Mouse (Mus musculus) CH12.LX (cell line): ENCODE data around the gene Pgp. TPM values are rescaled to one million over a fixed set of nuclear protein-coding genes. Genes with fewer than 3 reads are reported as not detected.

ENCODE experiments used
- DNase-seq: peaks from one replicate; pipeline ENCODE4 v3.0.0-alpha.2; 2013; ENCODE audit errors: extremely low read depth
- H3K27ac ChIP-seq: 2 replicates; pipeline ENCODE4 v1.5.1; 2012; ENCODE audit warnings: low read depth, mild to moderate bottlenecking, control low read depth, moderate library complexity; ENCODE audit not compliant: insufficient read depth
- H3K27me3 ChIP-seq: replicated peaks from 2 replicates; pipeline ENCODE3; 2012; ENCODE audit warnings: inconsistent platforms
- H3K36me3 ChIP-seq, 2 experiments: replicated peaks in 1 of 2; 2 replicates each; pipeline versions ENCODE3 to v1.6.1; 2012; ENCODE audit warnings: inconsistent platforms in 1 of 2, low read length in 1 of 2, mild to moderate bottlenecking in 1 of 2, mixed read lengths in 1 of 2, moderate library complexity in 1 of 2; ENCODE audit not compliant: control insufficient read depth in 1 of 2, insufficient read depth in 1 of 2
- H3K4me1 ChIP-seq, 2 experiments: 2 replicates each; pipeline ENCODE4 v1.6.1; 2012; ENCODE audit warnings: inconsistent platforms in 1 of 2, moderate library complexity in 1 of 2; ENCODE audit not compliant: insufficient read depth in 2 of 2, control insufficient read depth in 1 of 2
- H3K4me2 ChIP-seq: 2 replicates; pipeline ENCODE4 v1.6.1; 2012; ENCODE audit warnings: low read depth, mild to moderate bottlenecking, control low read depth; ENCODE audit not compliant: poor library complexity, insufficient read depth, severe bottlenecking
- H3K4me3 ChIP-seq, 3 experiments: fragments of 150-350 bp in 1 of 3; sonication (generic) in 1 of 3; replicated peaks in 1 of 3; 2 replicates each; pipeline versions ENCODE3 to v1.5.1; 2011 to 2012; ENCODE audit warnings: low read depth in 2 of 3, low read length in 2 of 3, mild to moderate bottlenecking in 2 of 3, moderate library complexity in 2 of 3, control low read depth in 1 of 3, improper control_type of control experiment in 1 of 3, inconsistent platforms in 1 of 3, mixed read lengths in 1 of 3; ENCODE audit not compliant: poor library complexity in 1 of 3
- H3K79me2 ChIP-seq: replicated peaks from 2 replicates; pipeline ENCODE4 v1.6.1; 2012; ENCODE audit warnings: mild to moderate bottlenecking, moderate library complexity; ENCODE audit not compliant: control insufficient read depth, poor library complexity, insufficient read depth, severe bottlenecking; ENCODE audit errors: extremely low read depth
- H3K9ac ChIP-seq: 2 replicates; pipeline ENCODE4 v1.6.1; 2012; ENCODE audit warnings: low read depth, mild to moderate bottlenecking, control low read depth, moderate library complexity; ENCODE audit not compliant: insufficient read depth
- H3K9me3 ChIP-seq: replicated peaks from 2 replicates; pipeline ENCODE3; 2012; ENCODE audit warnings: low read length, inconsistent platforms, mixed read lengths
- EP300 ChIP-seq: IDR thresholded peaks from 2 replicates; pipeline ENCODE4 v1.6.1; 2011; ENCODE audit warnings: low read length, improper control_type of control experiment
- GABPA ChIP-seq: IDR thresholded peaks from 2 replicates; pipeline ENCODE4 v1.6.1; 2012; ENCODE audit warnings: low read depth, low read length, improper control_type of control experiment, inconsistent platforms; ENCODE audit not compliant: insufficient replicate concordance
- HCFC1 ChIP-seq: IDR thresholded peaks from 2 replicates; pipeline ENCODE4 v1.6.1; 2012; ENCODE audit warnings: low read depth, mild to moderate bottlenecking, inconsistent platforms, low read length, improper control_type of control experiment
- JUN ChIP-seq: IDR thresholded peaks from 2 replicates; pipeline ENCODE4 v1.6.1; 2011; ENCODE audit warnings: low read depth, mild to moderate bottlenecking, low read length, improper control_type of control experiment, moderate library complexity; ENCODE audit not compliant: insufficient read depth
- JUND ChIP-seq: conservative IDR thresholded peaks from 2 replicates; pipeline ENCODE4 v1.6.1; 2011; ENCODE audit warnings: low read depth, low read length, improper control_type of control experiment
- MAX ChIP-seq: IDR thresholded peaks from 2 replicates; pipeline ENCODE4 v1.6.1; 2011; ENCODE audit warnings: low read length, improper control_type of control experiment
- MAZ ChIP-seq: IDR thresholded peaks from 2 replicates; pipeline ENCODE4 v1.6.1; 2012; ENCODE audit warnings: low read depth, mild to moderate bottlenecking, inconsistent platforms, low read length, improper control_type of control experiment, moderate library complexity
- MEF2A ChIP-seq: IDR thresholded peaks from 2 replicates; pipeline ENCODE4 v1.6.1; 2014; ENCODE audit warnings: low read depth, mild to moderate bottlenecking, inconsistent platforms, low read length, improper control_type of control experiment, borderline replicate concordance
- MYC ChIP-seq: IDR thresholded peaks from 2 replicates; pipeline ENCODE4 v1.6.1; 2011; ENCODE audit warnings: low read depth, mild to moderate bottlenecking, improper control_type of control experiment, low read length
- NRF1 ChIP-seq: IDR thresholded peaks from 2 replicates; pipeline ENCODE4 v1.6.1; 2014; ENCODE audit warnings: low read depth, mild to moderate bottlenecking, inconsistent platforms, low read length, improper control_type of control experiment, moderate library complexity
- POLR2A ChIP-seq: IDR thresholded peaks from 2 replicates; pipeline ENCODE4 v1.6.1; 2011; ENCODE audit warnings: low read depth, mild to moderate bottlenecking, improper control_type of control experiment, low read length
- RAD21 ChIP-seq: IDR thresholded peaks from 2 replicates; pipeline ENCODE4 v1.6.1; 2011; ENCODE audit warnings: low read depth, mild to moderate bottlenecking, low read length, improper control_type of control experiment, moderate library complexity
- TBP ChIP-seq: conservative IDR thresholded peaks from 2 replicates; pipeline ENCODE4 v1.6.1; 2011; ENCODE audit warnings: low read depth, low read length, improper control_type of control experiment
- TCF12 ChIP-seq: IDR thresholded peaks from 2 replicates; pipeline ENCODE4 v1.6.1; 2014; ENCODE audit warnings: low read depth, mild to moderate bottlenecking, inconsistent platforms, low read length, improper control_type of control experiment
- UBTF ChIP-seq: IDR thresholded peaks from 2 replicates; pipeline ENCODE4 v1.6.1; 2012; ENCODE audit warnings: low read depth, mild to moderate bottlenecking, inconsistent platforms, low read length, improper control_type of control experiment, moderate library complexity
- ZC3H11A ChIP-seq: IDR thresholded peaks from 2 replicates; pipeline ENCODE4 v1.6.1; 2012; ENCODE audit warnings: low read depth, mild to moderate bottlenecking, inconsistent platforms, low read length, improper control_type of control experiment
- ZMIZ1 ChIP-seq: IDR thresholded peaks from 2 replicates; pipeline ENCODE4 v1.6.1; 2012; ENCODE audit warnings: low read depth, mild to moderate bottlenecking, inconsistent platforms, low read length, improper control_type of control experiment
- ZNF384 ChIP-seq: IDR thresholded peaks from 2 replicates; pipeline ENCODE4 v1.6.1; 2012; ENCODE audit warnings: low read depth, low read length, improper control_type of control experiment, inconsistent platforms
- dilution Hi-C: fragments of 300-500 bp; cut with MboI; formaldehyde crosslinking; loops from 2 replicates; pipeline ENCODE4 v1.14.3; 2020; ENCODE audit warnings: low sequenced_read_pairs; ENCODE audit not compliant: extremely low pct_unique_long_range_greater_than_20kb, extremely low pct_ligation_motif_present
- in situ Hi-C: fragments of 300-500 bp; cut with MboI; formaldehyde crosslinking; loops from 3 replicates; pipeline ENCODE4 v1.14.3; 2019; ENCODE audit warnings: low sequenced_read_pairs, low pct_ligation_motif_present, low pct_unique_long_range_greater_than_20kb, mixed read lengths
- polyA plus RNA-seq: library from polyadenylated mRNA; unstranded; fragments of >175 nt; gene quantifications from 2 replicates; pipeline ENCODE4 v1.2.1, GENCODE M21; 2012; ENCODE audit warnings: low read depth; ENCODE audit not compliant: insufficient read length
- total RNA-seq, 2 experiments: library from RNA; depleted of rRNA; stranded (reverse); fragments of 300-350 nt in 1 of 2; fragments of >200 nt in 1 of 2; gene quantifications; 2 replicates each; pipeline ENCODE4 v1.2.3; 2012 to 2014

The Pgp gene
- total and polyA plus RNA-seq, 3 experiments = 14.2 to 41.8 (median 41.6) TPM

DNA sequence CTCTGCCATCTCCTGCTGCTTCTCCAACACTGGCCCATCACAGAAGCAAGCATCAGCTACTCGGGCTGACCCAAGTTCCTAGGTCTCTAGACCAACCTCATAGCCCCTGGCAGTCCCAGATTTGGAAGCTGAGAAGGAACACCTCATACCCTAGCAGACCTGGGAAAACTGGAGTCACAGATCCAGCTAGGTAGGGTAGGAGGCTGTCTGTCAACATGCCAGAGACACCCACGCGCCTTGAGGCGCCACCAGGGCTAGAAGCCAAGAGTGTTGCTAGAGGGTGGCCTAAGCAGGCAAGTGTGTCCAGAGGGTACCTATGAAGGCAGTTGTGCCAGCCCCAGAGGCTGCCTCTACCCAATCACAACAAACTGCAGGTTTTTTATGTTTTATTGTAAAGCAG is 26.8 kb upstream of the Pgp start:
- dilution Hi-C loops = no loop called here

DNA sequence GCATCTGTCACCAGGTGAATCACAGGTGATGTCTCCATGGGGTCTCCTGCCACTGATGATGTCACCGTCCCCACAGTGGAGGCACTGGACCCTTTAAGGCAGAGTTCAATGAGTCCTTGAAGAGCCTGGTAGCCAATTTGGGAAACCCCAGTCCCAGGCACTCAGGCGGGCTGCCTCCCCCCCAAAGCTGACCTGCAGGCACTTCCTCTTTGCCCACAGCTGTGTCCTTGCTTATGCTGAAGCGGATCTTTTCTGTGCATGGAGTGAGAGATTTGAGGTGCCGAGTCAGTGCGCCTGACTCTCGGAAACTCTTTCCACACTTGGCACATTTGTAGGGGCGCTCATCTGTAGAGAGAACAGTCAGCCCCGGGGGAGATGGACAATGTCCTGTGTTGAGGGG is 23.6 kb upstream of the Pgp start:
- no peak for TF ChIP-seq MYC
- in situ Hi-C loops = no loop called here
- DNase-seq = no peak
- dilution Hi-C loops = no loop called here
- no peaks in the 10 kb centered on the region for H3K9me3 ChIP-seq
- H3K36me3 ChIP-seq = peaks cover 88 to 99% of the 10 kb centered on the region in 2 experiments
- H3K4me3 ChIP-seq = no peak overlapping the region
- no peak overlapping the region for H3K27ac ChIP-seq
- H3K4me2 ChIP-seq = no peak overlapping the region
- H3K79me2 ChIP-seq = 0 out of 2 replicates have a peak, but pooled peaks cover 1% of the 10 kb centered on the region
- H3K4me1 ChIP-seq = peaks cover 3 to 27% of the 10 kb centered on the region in 2 experiments; a peak in 3 of 4 replicates
- no peak overlapping the region for H3K9ac ChIP-seq
- H3K27me3 ChIP-seq = no peaks in the 10 kb centered on the region

More for the DNA sequence above, 26.8 kb upstream of the Pgp start:
- DNase-seq = no peak
- Histone ChIP-seq H3K27ac (no peak overlapping the region), H3K79me2 (no peaks in the 10 kb centered on the region), H3K36me3 (peaks cover 89 to 100% of the 10 kb centered on the region in 2 experiments), H3K4me2 (no peak overlapping the region)
- no peak for TF ChIP-seq JUND
- no peak for TF ChIP-seq POLR2A
- no peak for TF ChIP-seq EP300
- TF ChIP-seq GABPA = no peak
- no peak for TF ChIP-seq TBP
- TF ChIP-seq HCFC1 = no peak
- no peak for TF ChIP-seq TCF12
- TF ChIP-seq NRF1 = no peak
- TF ChIP-seq UBTF = no peak
- no peak for TF ChIP-seq MEF2A
- TF ChIP-seq, all 38 proteins: peak for 0
- in situ Hi-C loops = no loop called here
- H3K4me1 ChIP-seq = peaks cover 0 to 19% of the 10 kb centered on the region in 2 experiments; a peak in 2 of 4 replicates
- no peaks in the 10 kb centered on the region for H3K27me3 ChIP-seq
- no peak overlapping the region for H3K9ac ChIP-seq
- H3K9me3 ChIP-seq = no peaks in the 10 kb centered on the region
- no peak overlapping the region for H3K4me3 ChIP-seq

DNA sequence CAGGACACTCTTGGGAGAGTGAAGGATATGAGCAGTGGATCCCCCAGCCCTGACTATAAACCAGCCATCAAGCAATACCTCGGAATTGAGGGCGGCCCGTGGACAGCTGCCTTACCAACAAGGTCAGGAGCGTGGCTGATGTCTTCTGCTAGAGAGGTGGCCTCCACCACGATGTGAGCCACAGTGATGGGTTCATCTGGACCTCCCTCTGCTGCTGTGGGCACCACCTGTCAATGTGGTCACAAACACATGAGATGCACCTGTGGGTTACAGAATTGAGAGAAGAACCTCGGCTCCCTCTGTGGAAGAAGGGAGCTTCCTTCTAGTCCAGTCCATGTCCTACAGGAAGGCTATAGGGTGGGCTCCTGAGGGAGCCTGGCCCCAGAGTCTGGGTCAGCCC is 20.7 kb upstream of the Pgp start:
- no peak overlapping the region for H3K4me2 ChIP-seq
- no peak overlapping the region for H3K9ac ChIP-seq
- H3K79me2 ChIP-seq = peaks cover 15% of the 10 kb centered on the region
- H3K4me1 ChIP-seq = peaks cover 3 to 40% of the 10 kb centered on the region in 2 experiments; a peak in 3 of 4 replicates
- in situ Hi-C loops (no loop called here), dilution Hi-C loops (no loop called here)
- no peak overlapping the region for H3K4me3 ChIP-seq
- H3K27ac ChIP-seq = no peak overlapping the region
- H3K9me3 ChIP-seq = no peaks in the 10 kb centered on the region
- no peak for DNase-seq
- TF ChIP-seq UBTF = no peak
- TF ChIP-seq JUN = no peak
- TF ChIP-seq MAX = no peak
- TF ChIP-seq ZMIZ1 = no peak
- no peak for TF ChIP-seq NRF1
- no peak for TF ChIP-seq ZC3H11A
- TF ChIP-seq ZNF384 = no peak
- no peak for TF ChIP-seq MAZ
- no peak for TF ChIP-seq POLR2A
- no peak for TF ChIP-seq EP300
- TF ChIP-seq RAD21 = no peak
- no peaks in the 10 kb centered on the region for H3K27me3 ChIP-seq
- H3K36me3 ChIP-seq = peaks cover 65 to 80% of the 10 kb centered on the region in 2 experiments
